Mouse (Mus musculus) naive thymus-derived CD4-positive, alpha-beta T cell, adult 2 months (primary cell): Measurements from ENCODE around the gene Magt1.
"Not testable (repeated sequence)": the region's sequence is repeated elsewhere in the genome, so short reads cannot be mapped to it uniquely, and the experiment has no call there.

Experiments used
- DNase-seq: peaks from one replicate; pipeline ENCODE4 v3.0.0-alpha.2; 2011; ENCODE audit warnings: low read depth

The Magt1 gene

GRCm38 (mm10) chrX:105946357-105946756 is 65.3 kb downstream of the Magt1 start:
- DNase-seq = no peak

- DNase-seq = no peak
Measured at GRCm38 (mm10) chrX:105939245-105939644, 72.5 kb downstream of the Magt1 start.

GRCm38 (mm10) chrX:105937736-105938135 is 74.0 kb downstream of the Magt1 start:
- no peak for DNase-seq

- DNase-seq = no peak
Measured at GRCm38 (mm10) chrX:105934341-105934740, 77.4 kb downstream of the Magt1 start.

- no peak for DNase-seq
Measured at GRCm38 (mm10) chrX:105929478-105930038, 82.1 kb downstream of the Magt1 start.

- peak; percentile 84 for DNase-seq
Measured at GRCm38 (mm10) chrX:105928861-105929477, 82.7 kb downstream of the Magt1 start, which contains the start of gene Atrx. Atrx (minus strand) TSS chrX:105929403.

GRCm38 (mm10) chrX:105927941-105928860 is 83.5 kb downstream of the Magt1 start:
- DNase-seq = peak; percentile 35

- peak; percentile 70 for DNase-seq
Measured at GRCm38 (mm10) chrX:105926121-105926735, 85.5 kb downstream of the Magt1 start.

- no peak for DNase-seq
Measured at GRCm38 (mm10) chrX:105924326-105925070, 87.2 kb downstream of the Magt1 start.

GRCm38 (mm10) chrX:105923896-105924295 is 87.8 kb downstream of the Magt1 start:
- no peak for DNase-seq

GRCm38 (mm10) chrX:105922986-105923385 is 88.7 kb downstream of the Magt1 start:
- DNase-seq = not testable (repeated sequence)

- peak; percentile 76 for DNase-seq
Measured at GRCm38 (mm10) chrX:105921421-105921820, 90.3 kb downstream of the Magt1 start.
